Mouse (Mus musculus): ENCODE data around the gene Gramd4.

The Gramd4 gene

GRCm38 (mm10) chr15:86074171-86074937, 16.9 kb downstream of the Gramd4 start:
- DNase-seq: no peak

- no peak for DNase-seq
Observed at GRCm38 (mm10) chr15:86075305-86076047, 18.0 kb downstream of the Gramd4 start.

GRCm38 (mm10) chr15:86076048-86076315, 18.5 kb downstream of the Gramd4 start:
- DNase-seq: no peak

DNA sequence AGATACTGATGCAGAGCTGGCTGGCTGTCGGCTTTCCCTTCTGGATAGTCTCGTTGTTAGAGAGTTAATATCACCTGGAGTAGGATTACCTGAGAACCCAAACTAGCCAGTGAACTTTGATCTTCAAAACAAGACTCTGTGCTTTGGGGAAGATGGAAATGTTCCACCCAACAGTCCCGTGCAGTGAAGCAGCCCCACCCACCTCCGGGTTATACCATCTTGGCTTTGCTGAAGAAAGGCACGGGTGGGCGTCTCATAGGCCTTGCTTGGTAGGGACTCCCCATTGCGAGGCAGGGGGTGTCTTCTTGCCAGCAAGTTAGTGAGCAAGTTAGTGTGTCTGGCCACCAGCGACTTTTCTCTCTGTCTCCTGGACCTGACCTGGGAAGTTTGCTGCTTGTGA, 18.9 kb downstream of the Gramd4 start:
- DNase-seq: no peak

DNA sequence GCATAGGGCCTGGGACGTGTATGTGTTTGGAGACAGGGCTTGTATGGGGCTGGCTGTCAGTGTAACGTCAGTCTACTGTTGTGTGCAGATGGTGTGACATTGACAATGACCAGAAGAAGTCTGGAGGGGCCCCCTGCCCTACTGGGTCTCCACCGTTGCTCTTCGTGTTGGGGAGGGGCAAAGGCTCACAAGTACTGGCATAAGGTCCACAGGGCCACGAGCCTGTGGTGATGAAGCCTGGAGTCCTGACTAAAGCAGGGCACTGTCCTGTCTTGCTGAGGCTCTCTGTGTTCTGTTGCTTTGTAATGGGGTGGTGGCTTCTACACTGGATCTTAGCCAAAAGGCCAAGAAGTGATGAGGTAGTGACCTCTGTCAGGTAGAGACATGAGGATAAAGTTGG, 20.4 kb downstream of the Gramd4 start:
- DNase-seq: no peak

DNA sequence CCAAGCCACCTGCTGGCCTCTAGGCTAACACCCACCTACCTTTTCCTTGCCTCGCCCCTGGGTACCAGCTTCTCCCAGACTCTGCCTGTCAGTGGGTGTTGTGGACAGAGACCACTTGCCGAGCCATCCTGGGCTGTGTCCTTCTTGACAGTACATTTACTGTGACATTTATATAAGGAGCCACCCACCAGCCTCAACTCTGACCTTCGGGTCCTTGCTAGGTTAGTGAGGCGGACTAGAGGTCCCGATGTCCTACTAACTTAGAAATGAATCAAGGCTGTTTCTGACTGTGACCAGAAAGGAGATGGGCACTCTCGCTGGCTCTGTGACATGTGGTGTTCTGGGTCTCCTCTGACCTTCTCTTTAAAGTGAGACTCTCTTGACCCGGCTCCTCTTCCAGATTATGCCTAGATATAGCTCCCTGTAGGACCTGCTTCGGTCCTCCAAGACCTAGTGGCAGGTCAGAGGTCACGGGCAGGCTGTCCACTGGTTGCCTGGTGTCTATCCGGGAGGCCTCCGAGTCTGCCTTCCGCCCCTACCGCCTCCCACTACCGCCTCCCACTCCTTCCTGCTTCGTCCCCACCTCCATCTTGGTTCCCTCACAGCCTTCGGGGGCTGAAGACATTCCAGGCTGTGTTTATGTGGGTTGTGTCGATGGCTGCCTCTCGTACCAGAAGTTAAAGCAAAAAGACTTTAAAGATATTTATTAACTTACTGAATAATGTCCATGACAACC, 21.2 kb downstream of the Gramd4 start:
- no peak for DNase-seq

DNA sequence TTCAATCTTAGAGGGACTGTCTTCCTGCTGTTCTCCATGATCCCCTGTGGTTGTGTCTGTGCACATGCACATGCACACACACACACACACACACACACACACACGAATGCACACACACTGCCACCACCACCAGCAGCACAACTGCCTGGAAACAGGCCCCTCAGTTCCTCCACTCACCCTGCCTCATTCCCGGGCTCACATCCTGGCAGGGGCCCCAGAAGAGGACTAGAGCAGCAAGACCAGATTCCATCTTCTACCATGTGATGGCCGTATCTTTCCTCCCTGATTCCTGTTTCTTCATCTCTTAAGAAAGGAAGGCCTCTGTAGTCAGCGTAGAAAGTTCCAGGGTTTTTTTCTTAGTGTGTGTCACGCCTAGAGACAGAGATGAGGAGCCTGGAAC, 22.0 kb downstream of the Gramd4 start:
- DNase-seq: no peak

DNA sequence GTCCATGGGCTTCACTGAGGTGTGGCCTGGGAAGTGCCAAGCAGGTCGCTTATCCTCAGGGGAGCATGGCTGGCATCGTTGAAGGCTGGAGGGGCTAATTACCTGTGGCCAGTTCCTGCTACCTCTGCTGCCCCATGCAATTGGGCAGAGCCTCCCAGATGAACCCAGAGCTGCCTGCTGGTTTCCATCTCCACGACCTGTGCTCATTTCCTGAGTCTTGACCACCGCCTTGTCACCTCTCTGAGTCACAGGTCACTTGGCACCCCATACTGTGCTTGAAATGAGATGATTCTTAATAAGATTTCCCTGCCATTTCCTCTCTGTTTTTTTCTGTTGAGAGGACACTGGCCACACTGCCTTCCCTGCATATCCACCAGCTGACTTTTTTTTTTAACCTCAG, 22.4 kb downstream of the Gramd4 start:
- DNase-seq: no peak

DNA sequence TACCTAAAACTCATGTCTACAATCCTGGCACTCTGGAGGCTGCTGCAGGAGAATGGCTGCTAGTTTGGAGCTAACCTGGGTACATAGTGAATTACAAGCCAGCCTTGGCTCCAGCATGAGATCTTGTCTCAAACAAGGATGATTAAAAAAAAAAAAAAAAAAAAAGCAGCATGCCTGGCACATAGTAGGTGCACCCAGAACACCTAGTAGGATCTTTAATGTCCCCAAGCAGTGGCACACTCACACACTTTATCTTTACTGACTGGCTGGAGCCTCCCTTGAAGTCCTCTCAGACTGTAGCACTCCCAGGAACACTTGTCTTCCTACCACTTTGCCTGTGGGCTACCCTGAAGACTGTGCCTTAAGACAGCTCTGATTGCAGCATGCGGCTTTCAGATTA, 22.9 kb downstream of the Gramd4 start:
- no peak for DNase-seq

GRCm38 (mm10) chr15:86081654-86082053, 24.2 kb downstream of the Gramd4 start:
- DNase-seq: no peak

DNA sequence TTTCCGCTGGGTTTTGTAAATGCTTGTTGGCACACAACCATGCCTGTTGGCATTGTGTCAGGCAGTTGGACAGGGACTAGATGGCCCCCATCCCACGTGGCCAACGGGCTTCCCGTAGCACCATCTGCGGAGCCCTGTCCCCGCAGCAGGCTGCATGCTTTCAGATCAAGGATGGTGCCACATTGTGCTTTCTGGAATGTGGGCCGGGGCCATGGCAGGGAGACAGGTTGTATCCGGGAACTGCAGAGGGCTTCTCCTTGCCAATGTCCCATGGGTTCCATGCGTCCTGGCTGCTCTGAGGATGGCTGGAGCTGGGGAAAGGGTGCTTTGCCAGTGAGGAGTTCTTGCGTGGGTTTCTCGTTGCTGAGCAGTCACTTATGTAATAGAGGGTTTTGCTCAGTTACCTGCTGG, 25.1 kb downstream of the Gramd4 start:
- DNase-seq: no peak

DNA sequence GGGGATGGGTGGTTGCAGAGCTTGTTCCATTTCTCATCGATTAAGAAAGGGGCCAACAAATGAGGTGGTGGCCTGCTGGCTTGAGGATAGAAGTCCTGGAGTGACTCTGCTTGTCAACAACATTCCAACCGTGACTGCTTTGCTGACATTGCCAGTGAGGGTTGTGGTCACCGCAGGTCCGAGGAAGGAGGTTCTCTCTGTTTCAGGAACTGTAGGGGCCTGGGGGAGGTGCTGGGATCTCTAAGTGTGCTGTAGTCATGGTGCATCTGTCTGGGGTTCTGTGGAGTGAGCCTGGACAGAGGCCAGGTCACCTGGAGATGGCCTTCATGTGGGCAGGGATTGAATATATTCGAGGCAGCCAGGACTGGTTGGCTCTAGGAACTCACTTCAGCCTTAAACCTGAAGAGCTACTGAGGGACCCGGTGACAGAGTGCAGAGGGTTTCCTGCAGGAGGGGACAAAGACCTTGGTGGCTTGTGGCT, 25.8 kb downstream of the Gramd4 start:
- no peak for DNase-seq

GRCm38 (mm10) chr15:86085301-86086225, 28.1 kb downstream of the Gramd4 start:
- peak; percentile 64 for DNase-seq

DNA sequence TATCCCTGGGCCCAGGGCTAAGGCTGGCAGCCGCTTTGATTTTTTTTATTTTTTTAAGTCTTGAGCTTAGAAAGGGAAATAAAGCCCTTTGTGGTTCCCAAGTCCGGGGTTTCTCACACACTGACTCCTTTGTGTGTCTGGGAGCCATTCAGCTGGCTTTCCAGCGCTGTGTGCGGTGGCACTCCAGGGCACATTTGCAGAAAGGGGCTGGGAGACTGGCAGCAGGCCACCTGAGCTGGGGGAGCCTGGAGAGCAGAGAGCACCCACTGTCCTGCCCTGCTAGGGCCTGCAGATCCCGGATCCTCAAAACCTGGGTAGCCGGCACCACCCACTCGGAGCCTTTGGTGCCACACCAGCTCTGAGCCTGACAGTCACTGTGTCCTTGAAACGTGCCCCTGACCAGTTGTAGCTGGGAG, 28.8 kb downstream of the Gramd4 start:
- DNase-seq: no peak

GRCm38 (mm10) chr15:86087591-86088149, 30.2 kb downstream of the Gramd4 start:
- no peak for DNase-seq

GRCm38 (mm10) chr15:86088266-86088790, 30.8 kb downstream of the Gramd4 start:
- no peak for DNase-seq

- no peak for DNase-seq
Observed at GRCm38 (mm10) chr15:86089091-86089744, 31.7 kb downstream of the Gramd4 start.

DNA sequence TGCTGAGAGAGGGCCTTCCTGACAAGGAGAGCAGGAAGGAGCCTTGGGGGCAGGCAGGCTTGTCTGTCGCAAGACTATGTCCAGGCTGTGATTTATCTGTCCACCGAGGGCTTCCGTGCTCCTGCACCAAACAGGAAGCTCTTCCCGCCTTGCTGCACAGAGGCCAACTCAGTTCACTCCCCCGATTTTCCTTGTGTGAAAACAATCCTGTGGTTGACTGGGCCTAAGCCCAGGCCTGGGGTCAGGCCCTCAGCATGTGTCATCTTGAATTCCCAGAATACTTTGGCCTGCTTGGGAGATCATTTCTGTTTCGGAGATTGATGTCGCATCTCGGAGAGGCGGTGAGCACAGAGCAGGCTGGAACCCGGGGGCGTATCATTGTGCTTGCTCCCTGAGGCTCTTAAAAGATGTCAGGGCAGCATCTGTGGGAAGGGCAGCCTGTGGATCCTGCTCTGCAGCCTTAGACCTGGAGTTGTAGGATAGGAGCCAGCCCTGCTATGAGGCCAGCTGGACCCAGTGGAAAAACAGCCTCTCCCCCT, 32.6 kb downstream of the Gramd4 start:
- DNase-seq: no peak

DNA sequence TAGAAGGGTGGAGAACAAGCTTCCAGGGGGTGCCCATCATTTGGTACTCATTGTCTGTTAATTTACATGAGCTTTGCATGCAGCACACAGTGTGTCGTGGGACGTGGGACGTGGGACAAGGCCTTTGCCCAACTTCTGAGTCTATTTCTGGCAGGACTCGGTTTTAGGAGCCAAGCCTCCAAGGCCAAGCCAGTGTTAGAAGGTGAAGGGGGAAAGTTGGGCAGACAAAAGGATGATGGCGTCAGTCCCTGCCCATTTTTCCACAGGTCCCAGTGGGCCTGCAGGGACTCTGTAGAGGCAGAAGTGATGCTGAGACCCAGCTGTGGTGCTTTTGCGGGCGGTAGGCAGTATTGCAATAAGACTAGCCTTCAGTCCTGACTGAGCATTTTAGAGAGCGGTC, 33.1 kb downstream of the Gramd4 start:
- no peak for DNase-seq

DNA sequence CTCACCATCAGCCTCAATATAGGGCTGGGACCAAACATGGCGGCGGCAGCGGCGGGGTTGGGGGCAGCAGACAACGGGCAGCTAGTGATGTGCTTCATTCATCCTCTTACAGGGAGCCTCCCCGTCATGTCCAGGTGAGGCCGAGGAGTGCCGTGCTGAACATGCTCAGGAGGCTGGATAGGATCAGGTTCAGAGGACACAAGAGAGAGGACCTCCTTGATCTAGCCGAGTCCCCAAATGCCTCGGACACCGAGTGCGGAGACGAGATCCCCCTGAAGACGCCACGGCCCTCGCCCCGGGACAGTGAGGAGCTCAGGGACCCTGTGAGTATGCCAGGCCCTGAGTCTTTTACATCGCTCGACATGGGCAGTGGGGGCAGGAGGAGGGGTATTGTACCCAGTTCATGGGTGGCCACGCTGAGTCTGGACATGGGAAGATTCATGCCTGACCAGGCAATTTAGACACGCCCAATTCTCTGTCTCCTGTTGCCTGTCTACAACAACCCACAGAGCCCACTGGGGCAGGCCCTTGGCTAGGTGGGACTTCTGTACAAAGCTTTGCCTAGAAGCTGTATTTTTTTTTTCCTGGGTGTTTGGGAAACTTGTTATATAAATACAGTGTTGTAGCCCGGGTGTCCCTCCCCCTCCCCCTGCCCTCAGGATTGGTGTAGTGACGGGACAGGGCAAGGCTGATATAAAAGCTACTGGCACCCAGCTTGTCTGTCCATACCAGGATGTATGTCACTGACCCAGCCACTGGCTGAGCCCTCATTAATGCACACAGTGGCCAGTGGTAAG, 33.9 kb downstream of the Gramd4 start:
- DNase-seq: no peak
